Mouse (Mus musculus) CH12.LX (cell line): ENCODE results near the gene Dgkz. TPM values are rescaled to one million over a fixed set of nuclear protein-coding genes. Genes with fewer than 3 reads are reported as not detected.

Source experiments
- DNase-seq: peaks from one replicate; pipeline ENCODE4 v3.0.0-alpha.2; 2013; ENCODE audit errors: extremely low read depth
- H3K27ac ChIP-seq: 2 replicates; pipeline ENCODE4 v1.5.1; 2012; ENCODE audit warnings: low read depth, mild to moderate bottlenecking, control low read depth, moderate library complexity; ENCODE audit not compliant: insufficient read depth
- H3K27me3 ChIP-seq: replicated peaks from 2 replicates; pipeline ENCODE3; 2012; ENCODE audit warnings: inconsistent platforms
- H3K36me3 ChIP-seq, 2 experiments: replicated peaks in 1 of 2; 2 replicates each; pipeline versions ENCODE3 to v1.6.1; 2012; ENCODE audit warnings: inconsistent platforms in 1 of 2, low read length in 1 of 2, mild to moderate bottlenecking in 1 of 2, mixed read lengths in 1 of 2, moderate library complexity in 1 of 2; ENCODE audit not compliant: control insufficient read depth in 1 of 2, insufficient read depth in 1 of 2
- H3K4me1 ChIP-seq, 2 experiments: 2 replicates each; pipeline ENCODE4 v1.6.1; 2012; ENCODE audit warnings: inconsistent platforms in 1 of 2, moderate library complexity in 1 of 2; ENCODE audit not compliant: insufficient read depth in 2 of 2, control insufficient read depth in 1 of 2
- H3K4me2 ChIP-seq: 2 replicates; pipeline ENCODE4 v1.6.1; 2012; ENCODE audit warnings: low read depth, mild to moderate bottlenecking, control low read depth; ENCODE audit not compliant: poor library complexity, insufficient read depth, severe bottlenecking
- H3K4me3 ChIP-seq, 3 experiments: fragments of 150-350 bp in 1 of 3; sonication (generic) in 1 of 3; replicated peaks in 1 of 3; 2 replicates each; pipeline versions ENCODE3 to v1.5.1; 2011 to 2012; ENCODE audit warnings: low read depth in 2 of 3, low read length in 2 of 3, mild to moderate bottlenecking in 2 of 3, moderate library complexity in 2 of 3, control low read depth in 1 of 3, improper control_type of control experiment in 1 of 3, inconsistent platforms in 1 of 3, mixed read lengths in 1 of 3; ENCODE audit not compliant: poor library complexity in 1 of 3
- H3K79me2 ChIP-seq: replicated peaks from 2 replicates; pipeline ENCODE4 v1.6.1; 2012; ENCODE audit warnings: mild to moderate bottlenecking, moderate library complexity; ENCODE audit not compliant: control insufficient read depth, poor library complexity, insufficient read depth, severe bottlenecking; ENCODE audit errors: extremely low read depth
- H3K9ac ChIP-seq: 2 replicates; pipeline ENCODE4 v1.6.1; 2012; ENCODE audit warnings: low read depth, mild to moderate bottlenecking, control low read depth, moderate library complexity; ENCODE audit not compliant: insufficient read depth
- H3K9me3 ChIP-seq: replicated peaks from 2 replicates; pipeline ENCODE3; 2012; ENCODE audit warnings: low read length, inconsistent platforms, mixed read lengths
- BHLHE40 ChIP-seq: IDR thresholded peaks from 2 replicates; pipeline ENCODE4 v1.6.1; 2011; ENCODE audit warnings: mild to moderate bottlenecking, low read depth, low read length, improper control_type of control experiment
- CHD1 ChIP-seq: IDR thresholded peaks from 2 replicates; pipeline ENCODE4 v1.6.1; 2012; ENCODE audit warnings: low read depth, low read length, improper control_type of control experiment, inconsistent platforms
- CHD2 ChIP-seq: IDR thresholded peaks from 2 replicates; pipeline ENCODE4 v1.6.1; 2011; ENCODE audit warnings: low read length, improper control_type of control experiment
- CTCF ChIP-seq, 2 experiments: IDR thresholded peaks in 1 of 2; conservative IDR thresholded peaks in 1 of 2; 2 replicates each; pipeline ENCODE4 v1.5.1; 2011 to 2012; ENCODE audit warnings: low read depth in 2 of 2, low read length in 2 of 2, improper control_type of control experiment in 1 of 2, inconsistent platforms in 1 of 2, mild to moderate bottlenecking in 1 of 2, moderate library complexity in 1 of 2
- E2F4 ChIP-seq: IDR thresholded peaks from 2 replicates; pipeline ENCODE4 v1.6.1; 2011; ENCODE audit warnings: low read depth, low read length, improper control_type of control experiment; ENCODE audit not compliant: insufficient replicate concordance
- ETS1 ChIP-seq: conservative IDR thresholded peaks from 2 replicates; pipeline ENCODE4 v1.6.1; 2012; ENCODE audit warnings: low read depth, mild to moderate bottlenecking, inconsistent platforms, low read length, improper control_type of control experiment, moderate library complexity
- IRF4 ChIP-seq: IDR thresholded peaks from 2 replicates; pipeline ENCODE4 v1.6.1; 2014; ENCODE audit warnings: low read depth, mild to moderate bottlenecking, inconsistent platforms, low read length, improper control_type of control experiment
- JUN ChIP-seq: IDR thresholded peaks from 2 replicates; pipeline ENCODE4 v1.6.1; 2011; ENCODE audit warnings: low read depth, mild to moderate bottlenecking, low read length, improper control_type of control experiment, moderate library complexity; ENCODE audit not compliant: insufficient read depth
- MAFK ChIP-seq: IDR thresholded peaks from 2 replicates; pipeline ENCODE4 v1.6.1; 2011; ENCODE audit warnings: low read length, improper control_type of control experiment; ENCODE audit not compliant: insufficient replicate concordance
- MAX ChIP-seq: IDR thresholded peaks from 2 replicates; pipeline ENCODE4 v1.6.1; 2011; ENCODE audit warnings: low read length, improper control_type of control experiment
- MXI1 ChIP-seq: IDR thresholded peaks from 2 replicates; pipeline ENCODE4 v1.6.1; 2011; ENCODE audit warnings: mild to moderate bottlenecking, low read depth, low read length, improper control_type of control experiment
- MYC ChIP-seq: IDR thresholded peaks from 2 replicates; pipeline ENCODE4 v1.6.1; 2011; ENCODE audit warnings: low read depth, mild to moderate bottlenecking, improper control_type of control experiment, low read length
- NRF1 ChIP-seq: IDR thresholded peaks from 2 replicates; pipeline ENCODE4 v1.6.1; 2014; ENCODE audit warnings: low read depth, mild to moderate bottlenecking, inconsistent platforms, low read length, improper control_type of control experiment, moderate library complexity
- RAD21 ChIP-seq: IDR thresholded peaks from 2 replicates; pipeline ENCODE4 v1.6.1; 2011; ENCODE audit warnings: low read depth, mild to moderate bottlenecking, low read length, improper control_type of control experiment, moderate library complexity
- SIN3A ChIP-seq: IDR thresholded peaks from 2 replicates; pipeline ENCODE4 v1.6.1; 2012; ENCODE audit warnings: low read length, improper control_type of control experiment, inconsistent platforms
- SMC3 ChIP-seq: IDR thresholded peaks from 2 replicates; pipeline ENCODE4 v1.6.1; 2011; ENCODE audit warnings: low read depth, low read length, improper control_type of control experiment
- TBP ChIP-seq: conservative IDR thresholded peaks from 2 replicates; pipeline ENCODE4 v1.6.1; 2011; ENCODE audit warnings: low read depth, low read length, improper control_type of control experiment
- UBTF ChIP-seq: IDR thresholded peaks from 2 replicates; pipeline ENCODE4 v1.6.1; 2012; ENCODE audit warnings: low read depth, mild to moderate bottlenecking, inconsistent platforms, low read length, improper control_type of control experiment, moderate library complexity
- USF1 ChIP-seq: IDR thresholded peaks from 2 replicates; pipeline ENCODE4 v1.6.1; 2014; ENCODE audit warnings: low read depth, mild to moderate bottlenecking, inconsistent platforms, low read length, improper control_type of control experiment
- USF2 ChIP-seq: conservative IDR thresholded peaks from 2 replicates; pipeline ENCODE4 v1.6.1; 2011; ENCODE audit warnings: low read depth, low read length, improper control_type of control experiment
- ZC3H11A ChIP-seq: IDR thresholded peaks from 2 replicates; pipeline ENCODE4 v1.6.1; 2012; ENCODE audit warnings: low read depth, mild to moderate bottlenecking, inconsistent platforms, low read length, improper control_type of control experiment
- ZKSCAN1 ChIP-seq: IDR thresholded peaks from 2 replicates; pipeline ENCODE4 v1.6.1; 2012; ENCODE audit warnings: low read depth, inconsistent platforms, low read length, improper control_type of control experiment, borderline replicate concordance
- ZMIZ1 ChIP-seq: IDR thresholded peaks from 2 replicates; pipeline ENCODE4 v1.6.1; 2012; ENCODE audit warnings: low read depth, mild to moderate bottlenecking, inconsistent platforms, low read length, improper control_type of control experiment
- dilution Hi-C: fragments of 300-500 bp; cut with MboI; formaldehyde crosslinking; loops from 2 replicates; pipeline ENCODE4 v1.14.3; 2020; ENCODE audit warnings: low sequenced_read_pairs; ENCODE audit not compliant: extremely low pct_unique_long_range_greater_than_20kb, extremely low pct_ligation_motif_present
- in situ Hi-C: fragments of 300-500 bp; cut with MboI; formaldehyde crosslinking; loops from 3 replicates; pipeline ENCODE4 v1.14.3; 2019; ENCODE audit warnings: low sequenced_read_pairs, low pct_ligation_motif_present, low pct_unique_long_range_greater_than_20kb, mixed read lengths
- polyA plus RNA-seq: library from polyadenylated mRNA; unstranded; fragments of >175 nt; gene quantifications from 2 replicates; pipeline ENCODE4 v1.2.1, GENCODE M21; 2012; ENCODE audit warnings: low read depth; ENCODE audit not compliant: insufficient read length
- total RNA-seq, 2 experiments: library from RNA; depleted of rRNA; stranded (reverse); fragments of 300-350 nt in 1 of 2; fragments of >200 nt in 1 of 2; gene quantifications; 2 replicates each; pipeline ENCODE4 v1.2.3; 2012 to 2014

The Dgkz gene
- total and polyA plus RNA-seq, 3 experiments = 38.6 to 60.2 (median 50.4) TPM

DNA sequence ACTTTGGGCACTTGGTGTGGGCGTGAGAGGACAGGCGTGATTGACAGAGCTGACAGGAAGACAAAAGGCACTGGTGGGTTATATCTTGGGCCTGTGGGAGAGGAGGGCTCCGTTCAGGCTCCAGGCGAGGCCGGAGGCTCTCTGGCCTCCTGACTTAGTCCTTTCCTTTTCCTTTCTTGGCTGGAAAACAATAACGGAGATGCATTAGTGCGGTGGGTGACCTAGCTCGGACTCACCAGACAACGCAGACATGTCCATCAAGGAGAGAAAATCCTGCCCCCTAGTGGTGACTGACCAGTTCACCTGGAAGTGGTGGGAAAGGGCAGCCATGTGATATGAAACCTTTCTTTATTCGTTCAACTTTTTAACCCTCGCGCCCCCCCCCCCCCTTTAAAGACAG, 45.7 kb downstream of the Dgkz start:
- Histone ChIP-seq H3K4me2 (no peak overlapping the region), H3K36me3 (peaks cover 42 to 94% of the 10 kb centered on the region in 2 experiments), H3K9me3 (no peaks in the 10 kb centered on the region), H3K9ac (no peak overlapping the region), H3K79me2 (no peaks in the 10 kb centered on the region)
- peak; percentile 59 for DNase-seq
- dilution Hi-C loops = no loop called here
- in situ Hi-C loops = loop anchor here (10.0 kb wide), 1 partner anchor 155 kb away; no protein-coding TSS in a partner anchor
- TF ChIP-seq BHLHE40 (no peak), CTCF (conservative IDR thresholded peaks at IDR 0.05 in 1 of 2, IDR thresholded peaks at IDR 0.05 in 1 of 2; ENCODE audit: low read depth in 2 of 2, low read length in 2 of 2) (peak; percentile 42 to 66; a peak in 2 of 4 replicates), E2F4 (no peak), ZMIZ1 (no peak), UBTF (no peak), ZC3H11A (no peak), RAD21 (peak; percentile 9), MAX (0 out of 2 replicates have a peak, but pooled peaks have one; percentile 24), IRF4 (no peak), MXI1 (no peak), SMC3 (peak; percentile 20; the same call in 1 of the 2 replicates), JUN (no peak), USF2 (no peak), SIN3A (no peak), MYC (no peak), CHD1 (no peak), MAFK (no peak), USF1 (no peak), CHD2 (no peak), TBP (no peak), ZKSCAN1 (no peak), NRF1 (no peak), ETS1 (no peak)
- TF ChIP-seq, all 38 proteins: peak for 4
- Histone ChIP-seq H3K27me3 (no peaks in the 10 kb centered on the region), H3K27ac (no peak overlapping the region), H3K4me1 (peaks cover 3 to 42% of the 10 kb centered on the region in 2 experiments; a peak in 3 of 4 replicates), H3K4me3 (no peak overlapping the region)
